Mouse (Mus musculus) forebrain, embryonic 11.5 days (tissue): ENCODE data around the gene Gm11549. TPM values are rescaled to one million over a fixed set of nuclear protein-coding genes. Genes with fewer than 3 reads are reported as not detected.
A peak's percentile ranks its signal among the peaks of the same experiment; 100 is the strongest.

ENCODE experiments used
- ATAC-seq: fragments of 200-750 bp; cut with Nextera tagmentation; replicated peaks from 2 replicates; pipeline ENCODE4 v1.8.0; 2017; ENCODE audit warnings: moderate TSS enrichment; ENCODE audit not compliant: low FRiP score
- DNase-seq: peaks from one replicate; pipeline ENCODE4 v3.0.0-alpha.2; 2017; ENCODE audit warnings: low spot score
- H3K27ac ChIP-seq: fragments of 300-500 bp; sonication (generic); 2 replicates; pipeline ENCODE4 v1.5.1; 2014; ENCODE audit warnings: low read depth, low read length
- H3K27me3 ChIP-seq: fragments of 300-500 bp; sonication (generic); 2 replicates; pipeline ENCODE4 v1.6.1; 2014; ENCODE audit warnings: mild to moderate bottlenecking, low read length, mixed read lengths; ENCODE audit not compliant: control insufficient read depth, insufficient read depth
- H3K36me3 ChIP-seq: fragments of 300-500 bp; sonication (generic); 2 replicates; pipeline ENCODE4 v1.6.1; 2014; ENCODE audit warnings: mild to moderate bottlenecking, low read length, moderate library complexity, mixed read lengths; ENCODE audit not compliant: control insufficient read depth, insufficient read depth
- H3K4me1 ChIP-seq: fragments of 300-500 bp; sonication (generic); replicated peaks from 2 replicates; pipeline ENCODE4 v1.6.1; 2014; ENCODE audit warnings: low read length, mixed read lengths; ENCODE audit not compliant: control insufficient read depth, insufficient read depth
- H3K4me2 ChIP-seq: fragments of 300-500 bp; sonication (generic); 2 replicates; pipeline ENCODE4 v1.6.1; 2014; ENCODE audit warnings: low read depth, mild to moderate bottlenecking, low read length, moderate library complexity, mixed read lengths; ENCODE audit not compliant: severe bottlenecking
- H3K4me3 ChIP-seq: fragments of 300-500 bp; sonication (generic); 2 replicates; pipeline ENCODE4 v1.5.1; 2014; ENCODE audit warnings: low read depth, low read length
- H3K9ac ChIP-seq: fragments of 300-500 bp; sonication (generic); 2 replicates; pipeline ENCODE4 v1.6.1; 2014; ENCODE audit warnings: low read length
- H3K9me3 ChIP-seq: fragments of 300-500 bp; sonication (generic); 2 replicates; pipeline ENCODE4 v1.6.1; 2016; ENCODE audit warnings: low read length, mixed read lengths; ENCODE audit not compliant: control insufficient read depth
- WGBS: fragments of 180-500 bp; shearing (Covaris S2); extraction: QIAGEN DNeasy Blood & Tissue Kit; methylation state at CpG from one replicate; pipeline ENCODE4 v1.1.7; 2014; 5-methylcytosine and 5-hydroxymethylcytosine counted together
- polyA plus RNA-seq: library from polyadenylated mRNA; unstranded; fragments of >200 nt; fragmentation: Nextera tagmentation; extraction: Ambion mirVana; gene quantifications from 2 replicates; pipeline ENCODE4 v1.2.1, GENCODE M21; 2014

Gm11549 gene
- polyA plus RNA-seq, 1 experiment from 2014 or later = 0.99 TPM

GRCm38 (mm10) chr3:36501546-36501945 is 20.1 kb downstream of the Gm11549 start:
- 78% methylated on average over 7 of the region's 7 CpGs for WGBS
- no peaks in the 10 kb centered on the region for H3K27me3 ChIP-seq

GRCm38 (mm10) chr3:36500976-36501375 is 20.6 kb downstream of the Gm11549 start:
- ATAC-seq (no peak), DNase-seq (no peak)
- H3K4me3 ChIP-seq = no peak overlapping the region
- no peaks in the 10 kb centered on the region for H3K27me3 ChIP-seq
- no peak overlapping the region for H3K27ac ChIP-seq
- H3K9me3 ChIP-seq = no peaks in the 10 kb centered on the region
- 86% methylated on average over 8 of the region's 8 CpGs for WGBS
- H3K4me1 ChIP-seq = no peaks in the 10 kb centered on the region
- no peak overlapping the region for H3K4me2 ChIP-seq
- H3K9ac ChIP-seq = no peak overlapping the region
- H3K36me3 ChIP-seq = no peaks in the 10 kb centered on the region

More at GRCm38 (mm10) chr3:36501546-36501945, 20.1 kb downstream of the Gm11549 start:
- Histone ChIP-seq H3K9me3 (no peaks in the 10 kb centered on the region), H3K27ac (no peak overlapping the region), H3K9ac (no peak overlapping the region), H3K4me1 (no peaks in the 10 kb centered on the region), H3K4me3 (no peak overlapping the region), H3K36me3 (no peaks in the 10 kb centered on the region), H3K4me2 (no peak overlapping the region)
- no peak for ATAC-seq
- no peak for DNase-seq

- DNase-seq = no peak
- no peak overlapping the region for H3K4me2 ChIP-seq
These were observed 22.2 kb downstream of the Gm11549 start for GRCm38 (mm10) chr3:36499418-36499817.

DNA sequence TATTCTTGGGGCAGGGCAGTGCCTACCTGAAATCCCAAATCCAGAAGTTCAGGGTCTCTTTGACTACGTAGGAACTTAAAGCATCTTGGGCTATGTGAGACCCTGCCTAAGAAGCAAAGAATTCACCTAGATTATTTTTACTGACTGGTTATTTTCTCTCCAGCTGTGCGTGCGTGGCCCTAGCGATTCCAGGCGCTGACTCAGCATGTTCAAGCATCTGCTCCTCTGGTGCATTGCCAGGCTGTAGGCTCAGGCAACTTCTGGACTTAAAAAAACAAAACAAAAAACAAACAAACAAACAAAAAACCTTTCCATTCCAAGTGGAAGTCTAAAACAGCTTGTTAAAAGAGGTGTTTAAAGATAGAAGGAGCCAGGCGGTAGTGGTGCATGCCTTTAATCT is 23.4 kb downstream of the Gm11549 start:
- H3K9ac ChIP-seq = no peak overlapping the region
- no peaks in the 10 kb centered on the region for H3K27me3 ChIP-seq
- H3K4me2 ChIP-seq = no peak overlapping the region
- H3K9me3 ChIP-seq = no peaks in the 10 kb centered on the region
- DNase-seq (no peak), ATAC-seq (no peak)
- no peak overlapping the region for H3K27ac ChIP-seq
- no peaks in the 10 kb centered on the region for H3K36me3 ChIP-seq
- 92% methylated on average over 6 of the region's 6 CpGs for WGBS
- H3K4me3 ChIP-seq = no peak overlapping the region
- H3K4me1 ChIP-seq = no peaks in the 10 kb centered on the region

More at GRCm38 (mm10) chr3:36499418-36499817, 22.2 kb downstream of the Gm11549 start:
- Histone ChIP-seq H3K27me3 (no peaks in the 10 kb centered on the region), H3K36me3 (no peaks in the 10 kb centered on the region), H3K4me3 (no peak overlapping the region), H3K9me3 (no peaks in the 10 kb centered on the region), H3K4me1 (no peaks in the 10 kb centered on the region), H3K9ac (no peak overlapping the region), H3K27ac (no peak overlapping the region)
- 96% methylated on average over 7 of the region's 7 CpGs for WGBS
- no peak for ATAC-seq

- Histone ChIP-seq H3K4me2 (no peak overlapping the region), H3K9me3 (no peaks in the 10 kb centered on the region), H3K27me3 (no peaks in the 10 kb centered on the region), H3K27ac (no peak overlapping the region), H3K4me1 (no peaks in the 10 kb centered on the region), H3K4me3 (no peak overlapping the region), H3K36me3 (no peaks in the 10 kb centered on the region), H3K9ac (0 out of 2 replicates have a peak overlapping the region, but pooled peaks have one; percentile 1)
- DNase-seq (peak; percentile 86), ATAC-seq (0 out of 2 replicates have a peak, but pooled peaks have one; percentile 43)
- 22% methylated on average over 14 of the region's 14 CpGs for WGBS
These were observed 24.9 kb downstream of the Gm11549 start for GRCm38 (mm10) chr3:36496746-36497145.

- no peak for DNase-seq
- WGBS = 89% methylated on average over 9 of the region's 9 CpGs
- Histone ChIP-seq H3K9ac (no peak overlapping the region), H3K27ac (no peak overlapping the region), H3K9me3 (no peaks in the 10 kb centered on the region), H3K4me1 (no peaks in the 10 kb centered on the region), H3K36me3 (no peaks in the 10 kb centered on the region), H3K4me3 (no peak overlapping the region), H3K27me3 (no peaks in the 10 kb centered on the region), H3K4me2 (no peak overlapping the region)
- ATAC-seq = no peak
These were observed 25.3 kb downstream of the Gm11549 start for GRCm38 (mm10) chr3:36496273-36496672.

DNA sequence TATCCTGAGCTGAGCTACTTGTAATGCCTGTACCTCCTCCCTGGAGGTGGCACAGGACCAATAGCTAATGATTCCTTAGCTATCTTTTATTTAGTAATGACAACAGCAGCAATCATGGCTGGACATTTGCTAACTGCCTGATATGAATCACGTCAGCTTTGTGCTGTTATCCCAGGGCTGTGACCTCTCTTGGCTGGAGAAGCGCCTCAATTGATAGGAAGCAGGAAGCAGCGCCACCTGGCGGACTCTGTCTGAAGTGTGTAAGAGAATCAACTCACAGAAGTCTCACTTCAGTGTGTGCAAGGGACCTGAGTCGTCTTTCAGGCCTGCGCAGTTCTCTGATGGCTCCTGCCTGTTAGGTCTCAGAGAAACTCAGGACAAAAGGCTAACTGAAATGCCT is 26.2 kb downstream of the Gm11549 start:
- no peaks in the 10 kb centered on the region for H3K4me1 ChIP-seq
- no peaks in the 10 kb centered on the region for H3K9me3 ChIP-seq
- no peak overlapping the region for H3K27ac ChIP-seq
- no peak overlapping the region for H3K4me2 ChIP-seq
- WGBS = 5% methylated on average over 6 of the region's 6 CpGs
- no peak overlapping the region for H3K9ac ChIP-seq
- H3K4me3 ChIP-seq = no peak overlapping the region
- ATAC-seq (peak; percentile 74), DNase-seq (peak; percentile 93)
- no peaks in the 10 kb centered on the region for H3K27me3 ChIP-seq
- no peaks in the 10 kb centered on the region for H3K36me3 ChIP-seq

DNA sequence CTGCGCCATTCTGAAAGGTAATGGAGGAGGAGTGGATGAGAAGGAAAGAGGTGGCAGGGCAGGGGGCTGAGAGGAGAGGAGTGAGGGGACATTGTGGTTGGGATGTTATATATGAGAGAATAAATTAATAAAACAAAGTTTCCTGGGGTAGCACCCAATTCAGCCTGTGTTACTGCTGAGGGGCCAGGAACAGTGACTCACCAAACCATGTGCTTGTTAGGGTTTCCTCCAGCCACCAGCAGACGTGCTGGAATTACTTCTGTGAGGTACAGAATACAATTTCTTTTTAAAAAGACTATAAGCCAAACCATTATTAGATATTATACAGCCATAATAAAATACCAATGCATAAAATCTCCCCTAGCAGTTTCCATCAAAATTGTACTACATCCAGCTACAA is 27.0 kb downstream of the Gm11549 start:
- no peak for ATAC-seq
- Histone ChIP-seq H3K27ac (no peak overlapping the region), H3K36me3 (no peaks in the 10 kb centered on the region), H3K4me3 (no peak overlapping the region), H3K9me3 (no peaks in the 10 kb centered on the region), H3K4me2 (no peak overlapping the region), H3K9ac (no peak overlapping the region), H3K27me3 (no peaks in the 10 kb centered on the region), H3K4me1 (no peaks in the 10 kb centered on the region)
- DNase-seq = no peak
- 80% methylated on average over 2 of the region's 2 CpGs for WGBS

DNA sequence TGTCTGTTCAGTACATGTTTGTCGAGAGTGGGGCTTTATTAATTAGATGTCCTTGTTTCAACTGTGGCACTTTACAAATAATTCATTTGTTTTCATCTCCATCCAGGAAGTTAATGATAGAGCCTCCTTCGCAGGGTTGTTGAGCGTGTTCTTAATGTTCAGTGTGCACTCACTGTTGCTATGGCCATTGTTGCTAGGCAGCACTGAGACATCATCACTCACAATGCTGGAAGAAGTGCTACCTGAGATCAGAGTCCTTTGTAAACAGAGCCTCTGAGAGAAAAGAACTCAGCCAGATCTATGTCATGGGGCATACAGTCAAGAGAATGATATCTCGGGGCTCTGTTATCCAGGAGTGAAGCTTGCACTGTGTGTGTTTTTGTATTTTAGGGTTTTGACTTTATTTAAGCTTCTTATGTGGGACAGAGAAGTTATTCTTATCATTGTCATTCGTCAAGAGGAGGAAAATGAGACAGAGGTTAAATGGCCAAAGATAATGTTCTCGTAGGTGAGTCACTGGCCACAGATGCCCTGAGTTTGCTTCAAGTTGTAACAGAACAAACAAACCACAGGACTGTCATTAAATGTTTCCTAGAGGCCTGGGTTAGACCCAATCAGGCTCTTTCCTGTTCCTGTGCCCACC is 27.9 kb downstream of the Gm11549 start:
- no peak overlapping the region for H3K4me2 ChIP-seq
- WGBS = 84% methylated on average over 6 of the region's 6 CpGs
- no peak overlapping the region for H3K4me3 ChIP-seq
- DNase-seq (no peak), ATAC-seq (no peak)
- no peaks in the 10 kb centered on the region for H3K36me3 ChIP-seq
- H3K4me1 ChIP-seq = no peaks in the 10 kb centered on the region
- H3K9ac ChIP-seq = no peak overlapping the region
- no peaks in the 10 kb centered on the region for H3K27me3 ChIP-seq
- no peak overlapping the region for H3K27ac ChIP-seq
- H3K9me3 ChIP-seq = no peaks in the 10 kb centered on the region
